Mouse (Mus musculus): ENCODE measurements around the gene Ets1. TPM values are rescaled to one million over a fixed set of nuclear protein-coding genes. Genes with fewer than 3 reads are reported as not detected.

Gene Ets1
- polyA plus RNA-seq, 1 experiment from 2014 or later = 50.2 TPM

DNA sequence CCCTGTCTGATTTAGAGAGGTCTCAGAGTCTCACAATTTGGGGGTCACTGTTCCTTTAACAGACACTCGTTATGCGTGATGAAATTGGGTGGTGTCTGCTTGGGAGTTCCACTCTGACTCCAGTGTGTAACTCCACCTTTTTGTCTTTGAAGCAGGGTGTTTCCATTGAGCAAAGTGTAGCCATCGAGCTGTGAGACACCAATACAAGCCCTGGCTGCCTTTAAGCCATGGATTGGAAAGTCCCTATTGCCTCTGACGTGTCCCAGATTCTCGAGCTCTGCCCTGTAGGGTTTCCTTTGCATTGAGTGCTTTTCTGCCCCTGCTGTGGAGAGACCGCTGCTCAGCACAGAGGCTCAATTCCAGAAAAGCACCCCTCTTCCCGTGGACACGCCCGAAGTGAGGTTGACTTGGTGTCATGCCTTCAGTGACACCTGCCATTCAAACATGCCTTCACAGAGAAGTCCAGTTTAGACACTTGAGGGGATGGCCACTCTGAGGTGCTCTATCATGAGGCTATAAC lies 107.7 kb downstream of the Ets1 start:
- peaks cover 23% of the 10 kb centered on the region; the same call in 1 of the 2 replicates for H3K36me3 ChIP-seq
- no peaks in the 10 kb centered on the region for H3K27me3 ChIP-seq (ENCODE audit: insufficient read depth, poor library complexity, severe bottlenecking)
- WGBS = 76% methylated on average over 9 of the region's 9 CpGs

DNA sequence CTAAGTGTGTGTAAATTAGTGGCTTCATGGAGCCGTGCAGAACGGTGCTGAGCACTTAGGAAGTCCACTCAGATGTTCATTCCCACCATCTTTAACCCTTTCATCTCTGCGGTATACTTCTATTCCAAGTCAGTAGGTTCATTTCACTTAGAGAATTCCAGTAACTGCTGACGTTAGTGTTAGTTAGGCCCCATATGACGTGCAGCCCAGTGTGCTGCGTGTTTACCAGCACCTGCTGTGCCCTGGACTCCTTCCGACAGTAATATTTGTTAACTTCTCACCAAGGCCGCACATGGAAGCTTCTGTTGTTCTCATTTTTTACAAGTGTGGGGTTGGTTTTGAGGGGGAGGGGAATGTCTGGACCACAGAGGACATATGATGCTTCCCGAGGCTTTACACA lies 108.3 kb downstream of the Ets1 start:
- WGBS = 78% methylated on average over 9 of the region's 9 CpGs
- H3K27me3 ChIP-seq (ENCODE audit: insufficient read depth, poor library complexity, severe bottlenecking) = no peaks in the 10 kb centered on the region
- no peak overlapping the region for H3K27ac ChIP-seq
- no peak for DNase-seq (ENCODE audit: low spot score)
- no peak overlapping the region for H3K4me3 ChIP-seq
- no peaks in the 10 kb centered on the region for H3K9me3 ChIP-seq
- peaks cover 9% of the 10 kb centered on the region for H3K4me1 ChIP-seq
- H3K36me3 ChIP-seq = peaks cover 22% of the 10 kb centered on the region; the same call in 1 of the 2 replicates

More for the DNA sequence above, 107.7 kb downstream of the Ets1 start:
- Histone ChIP-seq H3K4me3 (no peak overlapping the region), H3K27ac (no peak overlapping the region), H3K9me3 (no peaks in the 10 kb centered on the region), H3K4me1 (peaks cover 8% of the 10 kb centered on the region)
- DNase-seq (ENCODE audit: low spot score) = no peak

DNA sequence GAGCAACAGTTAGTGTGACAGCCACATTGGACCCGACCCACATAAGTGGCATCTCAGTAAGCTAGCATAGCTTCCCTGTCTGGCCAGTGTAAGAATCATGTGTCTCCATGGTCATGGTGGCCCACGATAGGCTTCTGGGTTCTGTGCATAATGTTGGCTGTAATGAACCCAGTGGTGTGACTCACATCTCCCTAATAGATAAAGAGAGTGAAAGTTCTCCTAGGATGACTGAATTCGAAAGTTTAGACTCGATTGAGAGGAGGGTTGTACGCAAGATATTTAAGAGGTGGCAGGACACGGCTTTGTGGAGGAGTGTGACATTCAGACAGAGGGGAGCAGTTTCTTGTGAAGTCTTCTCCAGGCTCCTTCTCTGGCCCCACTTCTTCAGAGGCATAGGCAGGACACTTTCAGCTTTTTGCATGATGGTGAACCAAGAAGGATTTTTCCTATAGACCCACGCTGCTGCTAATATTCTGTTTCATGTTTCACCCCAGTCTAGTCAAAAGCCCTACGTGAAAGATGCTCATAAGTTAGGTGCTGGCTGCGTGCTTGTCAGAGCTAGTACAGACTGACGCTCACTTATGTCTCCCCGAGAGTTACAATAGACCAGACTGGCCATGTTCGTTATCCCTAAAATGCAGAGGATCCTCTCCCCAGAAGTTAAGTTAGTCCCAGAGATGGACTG lies 109.2 kb downstream of the Ets1 start:
- H3K4me3 ChIP-seq = no peak overlapping the region
- no peaks in the 10 kb centered on the region for H3K9me3 ChIP-seq
- H3K4me1 ChIP-seq = peaks cover 17% of the 10 kb centered on the region
- peaks cover 20% of the 10 kb centered on the region; the same call in 1 of the 2 replicates for H3K36me3 ChIP-seq
- no peak for DNase-seq (ENCODE audit: low spot score)
- no peak overlapping the region for H3K27ac ChIP-seq
- WGBS = 83% methylated on average over 12 of the region's 12 CpGs
- no peaks in the 10 kb centered on the region for H3K27me3 ChIP-seq (ENCODE audit: insufficient read depth, poor library complexity, severe bottlenecking)

DNA sequence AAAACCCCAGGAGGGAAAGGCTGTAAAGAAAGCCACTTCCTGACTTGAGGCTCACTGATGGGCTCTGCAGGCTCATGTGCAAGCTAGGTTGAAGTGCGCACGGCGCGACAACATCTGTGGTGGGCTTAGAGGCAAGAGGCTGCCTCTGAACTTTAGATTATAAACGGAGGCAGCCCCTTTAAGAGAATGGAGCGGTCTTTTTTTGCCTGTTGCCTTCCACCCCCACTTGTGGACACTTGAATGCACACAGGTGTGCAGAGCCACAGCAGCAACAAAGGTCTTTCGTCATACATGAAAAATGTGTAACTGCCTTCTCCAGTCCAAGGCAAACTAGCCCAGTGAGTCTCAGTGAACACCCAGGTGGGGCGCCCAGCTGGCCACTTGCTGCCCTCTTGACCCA lies 110.0 kb downstream of the Ets1 start:
- H3K36me3 ChIP-seq = peaks cover 13% of the 10 kb centered on the region; the same call in 1 of the 2 replicates
- no peak for DNase-seq (ENCODE audit: low spot score)
- H3K27me3 ChIP-seq (ENCODE audit: insufficient read depth, poor library complexity, severe bottlenecking) = no peaks in the 10 kb centered on the region
- H3K4me3 ChIP-seq = no peak overlapping the region
- no peaks in the 10 kb centered on the region for H3K9me3 ChIP-seq
- no peak overlapping the region for H3K27ac ChIP-seq
- WGBS = 89% methylated on average over 8 of the region's 8 CpGs
- peaks cover 19% of the 10 kb centered on the region for H3K4me1 ChIP-seq

DNA sequence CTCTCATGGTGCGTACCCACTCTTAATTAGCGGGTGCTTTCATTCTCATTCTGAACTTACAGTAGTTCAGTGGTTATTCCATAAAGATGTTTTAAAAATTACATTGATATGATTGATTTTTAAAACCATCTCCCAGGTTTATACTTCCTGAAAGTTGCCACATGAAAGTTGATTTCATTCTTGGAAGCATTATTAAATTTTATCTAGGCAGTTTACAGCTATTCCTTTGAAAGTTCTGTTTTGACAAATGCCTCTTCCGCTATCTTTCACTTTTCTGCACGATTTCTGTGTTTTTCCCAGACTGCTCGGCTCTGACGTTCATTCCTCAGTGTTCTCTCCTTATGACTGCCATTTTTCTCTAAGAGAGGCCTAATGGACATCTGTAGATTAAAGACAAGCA lies 110.6 kb downstream of the Ets1 start:
- H3K36me3 ChIP-seq = peaks cover 10% of the 10 kb centered on the region; the same call in 1 of the 2 replicates
- WGBS = 83% methylated on average over 6 of the region's 6 CpGs
- no peaks in the 10 kb centered on the region for H3K9me3 ChIP-seq
- H3K27me3 ChIP-seq (ENCODE audit: insufficient read depth, poor library complexity, severe bottlenecking) = no peaks in the 10 kb centered on the region
- H3K4me3 ChIP-seq = no peak overlapping the region
- no peak for DNase-seq (ENCODE audit: low spot score)
- H3K4me1 ChIP-seq = peaks cover 21% of the 10 kb centered on the region
- H3K27ac ChIP-seq = no peak overlapping the region

DNA sequence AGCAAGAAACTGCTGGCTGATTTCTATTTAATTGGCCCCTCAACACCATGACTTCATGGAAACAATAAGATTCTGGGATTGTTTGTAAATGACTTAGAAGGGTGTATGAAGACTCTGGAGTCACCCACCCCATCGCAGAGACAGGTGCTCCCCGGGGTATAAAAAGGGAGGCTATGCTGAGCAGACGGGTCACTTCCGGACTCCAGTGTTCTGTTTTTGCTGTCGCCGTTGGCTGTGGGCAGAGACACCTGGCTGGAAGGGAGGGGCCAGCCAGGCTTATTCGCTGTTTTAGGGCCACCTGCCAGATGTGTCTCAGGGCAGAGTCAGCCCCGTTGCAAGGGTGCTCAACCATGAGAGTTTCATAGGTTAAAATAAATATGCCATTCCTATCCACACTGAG lies 111.6 kb downstream of the Ets1 start:
- H3K27me3 ChIP-seq (ENCODE audit: insufficient read depth, poor library complexity, severe bottlenecking) = no peaks in the 10 kb centered on the region
- 84% methylated on average over 8 of the region's 8 CpGs for WGBS
- H3K9me3 ChIP-seq = no peaks in the 10 kb centered on the region
- H3K36me3 ChIP-seq = peaks cover 6% of the 10 kb centered on the region; the same call in 1 of the 2 replicates
- H3K4me3 ChIP-seq = no peak overlapping the region
- peaks cover 28% of the 10 kb centered on the region for H3K4me1 ChIP-seq
- DNase-seq (ENCODE audit: low spot score) = no peak
- no peak overlapping the region for H3K27ac ChIP-seq

DNA sequence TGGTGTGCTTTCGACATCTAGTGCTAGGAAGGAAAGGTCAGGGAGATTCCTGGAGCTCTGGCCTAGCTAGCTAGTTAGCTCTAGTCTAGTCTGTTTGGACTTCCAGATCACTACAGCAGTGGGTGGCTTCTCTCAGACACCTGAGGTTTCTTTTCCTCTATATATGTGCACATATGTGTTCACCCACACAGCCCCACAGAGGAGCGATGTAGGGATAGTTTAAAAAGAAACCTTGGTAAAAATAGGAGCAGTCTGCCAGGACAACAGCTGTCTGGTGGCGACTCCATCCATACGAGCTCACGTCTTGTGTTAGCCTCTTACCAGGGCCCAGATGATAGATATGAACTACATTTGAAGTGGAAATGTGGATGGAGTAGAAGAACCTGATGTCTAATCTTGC lies 112.5 kb downstream of the Ets1 start:
- 81% methylated on average over 5 of the region's 5 CpGs for WGBS
- Histone ChIP-seq H3K36me3 (peaks cover 10% of the 10 kb centered on the region; the same call in 1 of the 2 replicates), H3K4me1 (peaks cover 31% of the 10 kb centered on the region)

DNA sequence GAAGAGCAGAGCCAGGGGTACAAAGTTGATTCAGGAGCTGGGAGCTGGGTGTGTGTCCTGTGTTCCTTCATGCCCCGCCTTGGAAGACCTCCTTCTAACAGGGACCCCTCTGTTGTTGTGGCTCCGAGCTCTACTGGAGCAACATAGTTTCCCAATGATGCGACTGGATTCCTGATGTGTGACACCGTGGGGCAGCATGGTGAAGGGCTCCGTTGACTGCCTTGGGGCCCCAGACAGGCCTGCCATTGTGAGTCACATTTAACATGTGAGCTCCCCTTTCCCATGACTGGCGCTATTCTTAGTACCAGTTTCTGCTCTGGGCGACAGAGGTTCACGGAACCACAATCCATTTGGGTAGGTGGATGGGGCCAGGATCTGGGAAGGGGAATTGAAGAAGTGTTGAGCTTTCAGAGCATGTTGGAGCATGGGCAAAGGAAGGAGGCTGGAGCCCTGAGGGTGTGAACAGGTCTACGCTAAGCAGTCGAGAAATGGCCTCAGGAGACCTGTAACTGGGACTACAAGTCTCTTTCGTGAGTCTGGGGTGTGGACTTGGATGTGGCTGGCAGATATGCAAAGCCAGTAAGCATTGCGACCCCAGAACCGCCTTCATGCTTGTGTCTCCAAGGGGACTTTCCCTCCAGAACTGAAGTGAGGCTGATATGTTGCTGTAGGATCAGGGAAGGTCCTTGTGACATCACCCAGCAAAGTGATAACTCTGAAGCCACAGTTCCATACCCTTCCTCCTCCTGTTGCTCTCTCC lies 113.9 kb downstream of the Ets1 start:
- H3K27me3 ChIP-seq (ENCODE audit: insufficient read depth, poor library complexity, severe bottlenecking) = no peaks in the 10 kb centered on the region
- DNase-seq (ENCODE audit: low spot score) = no peak
- H3K4me3 ChIP-seq = no peak overlapping the region
- peaks cover 31% of the 10 kb centered on the region for H3K4me1 ChIP-seq
- peaks cover 16% of the 10 kb centered on the region for H3K36me3 ChIP-seq
- H3K27ac ChIP-seq = peak overlapping the region; percentile 16; the same call in 1 of the 2 replicates
- WGBS = 62% methylated on average over 13 of the region's 13 CpGs
- H3K9me3 ChIP-seq = no peaks in the 10 kb centered on the region

More for the DNA sequence above, 112.5 kb downstream of the Ets1 start:
- H3K9me3 ChIP-seq = no peaks in the 10 kb centered on the region
- H3K27ac ChIP-seq = no peak overlapping the region
- H3K27me3 ChIP-seq (ENCODE audit: insufficient read depth, poor library complexity, severe bottlenecking) = no peaks in the 10 kb centered on the region
- H3K4me3 ChIP-seq = no peak overlapping the region
- no peak for DNase-seq (ENCODE audit: low spot score)

DNA sequence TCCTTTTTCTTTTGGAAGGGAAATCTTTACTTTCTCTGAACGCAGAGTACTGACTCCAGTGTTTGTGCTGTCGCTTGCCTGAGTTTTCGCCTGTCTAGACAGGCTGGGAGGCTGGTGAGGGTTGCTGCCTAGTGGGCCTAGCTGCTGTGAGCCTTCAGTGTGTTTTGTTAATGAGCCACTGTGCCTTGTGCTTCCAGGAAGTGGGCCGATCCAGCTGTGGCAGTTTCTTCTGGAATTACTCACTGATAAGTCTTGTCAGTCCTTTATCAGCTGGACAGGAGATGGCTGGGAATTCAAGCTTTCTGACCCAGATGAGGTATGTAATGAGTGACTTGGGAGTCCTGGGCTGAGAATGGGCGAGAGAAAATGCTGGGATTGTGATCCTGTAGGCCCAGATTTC lies 116.6 kb downstream of the Ets1 start:
- peaks cover 5% of the 10 kb centered on the region; the same call in 1 of the 2 replicates for H3K27me3 ChIP-seq (ENCODE audit: insufficient read depth, poor library complexity, severe bottlenecking)
- peak; percentile 84 for DNase-seq (ENCODE audit: low spot score)
- H3K36me3 ChIP-seq = peaks cover 34% of the 10 kb centered on the region
- H3K9me3 ChIP-seq = no peaks in the 10 kb centered on the region
- H3K4me3 ChIP-seq = no peak overlapping the region
- peak overlapping the region; percentile 44; the same call in 1 of the 2 replicates for H3K27ac ChIP-seq
- 27% methylated on average over 5 of the region's 5 CpGs for WGBS
- H3K4me1 ChIP-seq = peaks cover 25% of the 10 kb centered on the region

DNA sequence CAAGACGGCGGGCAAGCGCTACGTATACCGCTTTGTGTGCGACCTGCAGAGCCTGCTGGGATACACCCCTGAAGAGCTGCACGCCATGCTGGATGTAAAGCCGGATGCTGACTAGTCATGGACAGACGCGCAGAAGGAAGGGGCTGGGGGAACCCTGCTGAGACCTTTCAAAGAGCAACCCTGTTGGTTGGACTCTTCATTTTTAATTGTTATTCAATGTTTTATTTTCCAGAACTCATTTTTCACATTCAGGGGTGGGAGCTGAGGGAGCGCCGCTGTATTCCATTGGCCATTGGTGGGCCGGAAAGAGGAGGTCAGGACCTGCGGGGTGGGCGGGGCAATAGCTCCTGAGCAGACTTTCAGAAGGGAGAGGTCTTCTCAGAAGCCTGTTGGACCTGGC lies 118.3 kb downstream of the Ets1 start:
- 93% methylated on average over 15 of the region's 15 CpGs for WGBS
- no peak overlapping the region for H3K27ac ChIP-seq
- peaks cover 28% of the 10 kb centered on the region for H3K36me3 ChIP-seq
- no peaks in the 10 kb centered on the region for H3K9me3 ChIP-seq
- H3K4me1 ChIP-seq = peaks cover 22% of the 10 kb centered on the region
- H3K27me3 ChIP-seq (ENCODE audit: insufficient read depth, poor library complexity, severe bottlenecking) = peaks cover 10% of the 10 kb centered on the region; the same call in 1 of the 2 replicates
- DNase-seq (ENCODE audit: low spot score) = no peak
- H3K4me3 ChIP-seq = no peak overlapping the region

DNA sequence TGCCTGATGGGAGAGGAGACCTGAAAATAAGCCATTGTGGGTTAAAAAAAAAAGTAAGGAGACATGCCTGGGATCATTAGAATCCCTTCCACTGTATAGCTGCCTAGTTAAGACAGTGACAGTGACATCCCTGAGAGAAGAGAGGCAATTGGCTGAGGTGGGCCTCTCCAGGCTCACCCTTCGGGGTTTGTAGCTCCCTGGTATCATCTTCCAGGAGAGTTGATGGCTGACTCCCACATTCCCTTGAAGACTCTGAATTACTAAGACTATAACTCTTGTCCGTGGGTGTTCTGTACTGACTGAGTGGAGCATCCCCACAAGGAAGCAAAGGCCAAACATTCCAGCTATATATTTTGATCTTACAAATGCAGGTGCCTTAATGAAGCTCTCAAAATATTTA lies 120.0 kb downstream of the Ets1 start:
- Histone ChIP-seq H3K4me1 (peaks cover 23% of the 10 kb centered on the region), H3K4me3 (no peak overlapping the region), H3K9me3 (no peaks in the 10 kb centered on the region), H3K27ac (no peak overlapping the region), H3K27me3 (ENCODE audit: insufficient read depth, poor library complexity, severe bottlenecking) (peaks cover 13% of the 10 kb centered on the region; the same call in 1 of the 2 replicates), H3K36me3 (peaks cover 28% of the 10 kb centered on the region)
- 68% methylated on average over 2 of the region's 2 CpGs for WGBS
- no peak for DNase-seq (ENCODE audit: low spot score)

DNA sequence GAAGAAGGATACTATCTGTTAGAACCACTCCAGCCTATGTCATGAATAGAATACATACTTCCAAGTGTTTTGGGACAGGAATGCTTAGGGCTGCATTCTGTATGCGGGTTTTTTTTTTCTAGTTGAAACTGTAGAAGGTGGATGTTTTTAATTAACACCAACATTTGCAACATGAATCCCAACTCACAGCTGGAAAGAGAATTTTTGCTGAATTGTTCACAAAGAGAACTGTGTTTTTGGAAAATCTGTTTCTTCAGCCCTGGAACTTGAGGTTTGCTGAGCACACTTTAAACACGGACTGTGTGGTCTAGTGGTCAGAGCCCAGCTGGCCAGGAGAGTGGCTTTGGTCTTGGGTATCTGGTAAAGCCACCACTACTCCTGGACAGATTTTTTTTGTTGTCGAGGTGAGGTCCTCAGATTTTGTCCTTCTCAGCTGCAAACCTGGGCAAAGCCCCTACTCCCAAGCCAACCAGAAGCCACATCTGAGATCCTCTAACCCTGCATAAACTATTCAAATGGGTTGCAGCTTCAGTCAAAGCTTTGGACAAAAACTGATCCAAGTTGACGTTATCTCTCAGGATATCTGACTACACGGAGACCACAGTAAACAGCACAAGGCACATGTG lies 122.4 kb downstream of the Ets1 start:
- DNase-seq (ENCODE audit: low spot score) = no peak
- H3K36me3 ChIP-seq = peaks cover 24% of the 10 kb centered on the region
- peaks cover 23% of the 10 kb centered on the region for H3K27me3 ChIP-seq (ENCODE audit: insufficient read depth, poor library complexity, severe bottlenecking)
- WGBS = 82% methylated on average over 5 of the region's 5 CpGs
- no peak overlapping the region for H3K27ac ChIP-seq
- no peaks in the 10 kb centered on the region for H3K9me3 ChIP-seq
- no peak overlapping the region for H3K4me3 ChIP-seq
- H3K4me1 ChIP-seq = peaks cover 14% of the 10 kb centered on the region

Measured in heart, embryonic 10.5 days (tissue).